Mouse (Mus musculus) limb, embryonic 15.5 days (tissue): ENCODE data around the gene Zfp740. TPM values are rescaled to one million over a fixed set of nuclear protein-coding genes. Genes with fewer than 3 reads are reported as not detected.

ENCODE experiments used
- ATAC-seq: fragments of 200-750 bp; cut with Nextera tagmentation; 2 replicates; pipeline ENCODE4 v1.8.0; 2017; ENCODE audit warnings: low read depth, moderate TSS enrichment; ENCODE audit not compliant: insufficient number of reproducible peaks, low FRiP score, low TSS enrichment
- H3K27ac ChIP-seq: fragments of 300-500 bp; sonication (generic); 2 replicates; pipeline ENCODE4 v1.5.1; 2015; ENCODE audit warnings: moderate library complexity, mild to moderate bottlenecking, inconsistent platforms
- H3K27me3 ChIP-seq: fragments of 300-500 bp; sonication (generic); 2 replicates; pipeline ENCODE4 v1.6.1; 2015; ENCODE audit warnings: inconsistent platforms
- H3K36me3 ChIP-seq: fragments of 300-500 bp; sonication (generic); 2 replicates; pipeline ENCODE4 v1.6.1; 2015; ENCODE audit warnings: inconsistent platforms
- H3K4me1 ChIP-seq: fragments of 300-500 bp; sonication (generic); 2 replicates; pipeline ENCODE4 v1.6.1; 2015; ENCODE audit warnings: inconsistent platforms
- H3K4me2 ChIP-seq: fragments of 300-500 bp; sonication (generic); 2 replicates; pipeline ENCODE4 v1.6.1; 2015; ENCODE audit warnings: mild to moderate bottlenecking, inconsistent platforms
- H3K4me3 ChIP-seq: fragments of 300-500 bp; sonication (generic); 2 replicates; pipeline ENCODE4 v1.5.1; 2015; ENCODE audit warnings: mild to moderate bottlenecking, inconsistent platforms
- H3K9ac ChIP-seq: fragments of 300-500 bp; sonication (generic); 2 replicates; pipeline ENCODE4 v1.6.1; 2015; ENCODE audit warnings: inconsistent platforms
- H3K9me3 ChIP-seq: fragments of 300-500 bp; sonication (generic); 2 replicates; pipeline ENCODE4 v1.6.1; 2016; ENCODE audit warnings: inconsistent platforms
- WGBS: fragments of 180-500 bp; shearing (Covaris S2); methylation state at CpG from one replicate; pipeline ENCODE4 v1.1.7; 2015; 5-methylcytosine and 5-hydroxymethylcytosine counted together
- polyA plus RNA-seq: library from polyadenylated mRNA; unstranded; fragments of >200 nt; fragmentation: Nextera tagmentation; extraction: Ambion mirVana; gene quantifications from 2 replicates; pipeline ENCODE4 v1.2.1, GENCODE M21; 2015

Zfp740 gene
- polyA plus RNA-seq, 1 experiment from 2014 or later = 59.9 TPM

DNA sequence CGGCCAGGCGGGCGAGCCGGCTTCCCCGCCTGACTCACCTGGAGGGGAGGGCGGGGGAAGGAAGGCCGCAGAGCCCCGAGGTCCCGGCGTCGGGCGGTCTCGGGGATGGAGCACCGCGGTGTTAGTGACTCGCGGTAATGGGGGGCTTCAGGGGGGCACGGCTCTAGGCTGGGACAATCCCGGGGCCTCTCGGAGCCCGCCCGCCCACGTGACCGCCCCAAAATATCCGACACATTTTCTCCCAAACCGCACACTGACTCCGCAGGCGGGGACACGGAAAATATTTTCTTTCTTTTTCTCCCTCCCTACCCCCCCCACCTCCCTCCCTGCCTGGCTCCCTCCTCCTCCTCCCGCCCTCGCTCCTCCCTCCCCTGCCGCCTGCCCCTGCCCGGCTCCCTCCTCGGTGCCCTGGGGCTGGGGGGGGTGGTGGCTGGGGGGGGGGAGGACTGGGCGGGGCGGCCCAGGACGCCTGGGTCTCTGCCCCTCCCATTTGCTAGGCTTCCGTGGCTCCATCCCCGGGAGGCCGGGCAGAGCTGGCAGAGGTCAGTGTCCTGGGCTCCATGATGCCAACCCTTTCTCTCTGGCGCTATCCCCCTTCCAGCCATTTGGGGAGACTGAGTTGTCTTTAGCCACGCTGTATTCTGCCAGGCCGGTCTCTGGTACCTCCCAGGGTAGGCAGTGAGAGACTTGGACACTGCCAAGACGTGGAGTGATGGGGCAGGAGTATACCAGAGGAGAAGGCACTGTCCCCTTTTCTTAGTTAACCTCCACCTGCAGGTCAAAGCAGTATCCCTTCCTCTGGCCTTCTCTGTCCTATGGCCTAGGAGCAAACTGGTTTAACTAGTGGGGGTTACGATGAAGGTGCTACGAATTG, 54.4 kb downstream of the Zfp740 start, which contains the start of gene Rarg:
Gene Rarg (minus strand): TSS at position 316 of the 874 bp plus-strand sequence.
- Histone ChIP-seq H3K36me3 (peaks cover 11% of the 10 kb centered on the region), H3K27me3 (no peaks in the 10 kb centered on the region), H3K4me2 (peak within 1 kb of the TSS; percentile 81), H3K27ac (peak within 1 kb of the TSS; percentile 98), H3K9ac (peak within 1 kb of the TSS; percentile 92), H3K4me1 (peaks cover 72% of the 10 kb centered on the region), H3K9me3 (no peaks in the 10 kb centered on the region), H3K4me3 (peak within 1 kb of the TSS; percentile 79)
- under 1% methylated on average over 39 of the region's 46 CpGs for WGBS
- peak; percentile 72 for ATAC-seq

DNA sequence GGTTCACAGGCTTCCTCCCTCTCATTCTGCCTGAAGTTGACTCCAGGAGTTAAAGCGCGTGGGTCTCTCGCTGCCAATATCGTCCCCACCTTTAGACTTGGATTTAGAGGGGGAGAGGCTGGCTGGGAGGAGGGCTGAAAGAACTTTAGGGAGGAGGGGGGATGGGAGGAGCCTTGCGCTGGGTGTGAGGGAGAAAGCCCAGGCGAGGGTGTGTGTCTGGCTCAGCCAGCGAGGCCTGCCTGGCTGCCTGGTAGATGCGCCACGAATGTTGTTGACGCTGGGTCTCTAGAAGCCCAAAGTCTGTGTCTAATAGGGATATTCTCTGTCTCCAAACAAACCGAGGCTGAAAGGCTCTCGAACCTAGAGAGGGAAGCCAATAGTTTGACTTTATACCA, 55.0 kb downstream of the Zfp740 start:
- peaks cover 8% of the 10 kb centered on the region; the same call in 1 of the 2 replicates for H3K36me3 ChIP-seq
- H3K27ac ChIP-seq = peak overlapping the region; percentile 98
- no peaks in the 10 kb centered on the region for H3K27me3 ChIP-seq
- peak overlapping the region; percentile 92; the same call in 1 of the 2 replicates for H3K9ac ChIP-seq
- H3K4me1 ChIP-seq = peaks cover 73% of the 10 kb centered on the region
- WGBS = 2% methylated on average over 12 of the region's 12 CpGs
- H3K9me3 ChIP-seq = no peaks in the 10 kb centered on the region
- H3K4me3 ChIP-seq = peak overlapping the region; percentile 79
- peak overlapping the region; percentile 81 for H3K4me2 ChIP-seq
- ATAC-seq = peak; percentile 56

DNA sequence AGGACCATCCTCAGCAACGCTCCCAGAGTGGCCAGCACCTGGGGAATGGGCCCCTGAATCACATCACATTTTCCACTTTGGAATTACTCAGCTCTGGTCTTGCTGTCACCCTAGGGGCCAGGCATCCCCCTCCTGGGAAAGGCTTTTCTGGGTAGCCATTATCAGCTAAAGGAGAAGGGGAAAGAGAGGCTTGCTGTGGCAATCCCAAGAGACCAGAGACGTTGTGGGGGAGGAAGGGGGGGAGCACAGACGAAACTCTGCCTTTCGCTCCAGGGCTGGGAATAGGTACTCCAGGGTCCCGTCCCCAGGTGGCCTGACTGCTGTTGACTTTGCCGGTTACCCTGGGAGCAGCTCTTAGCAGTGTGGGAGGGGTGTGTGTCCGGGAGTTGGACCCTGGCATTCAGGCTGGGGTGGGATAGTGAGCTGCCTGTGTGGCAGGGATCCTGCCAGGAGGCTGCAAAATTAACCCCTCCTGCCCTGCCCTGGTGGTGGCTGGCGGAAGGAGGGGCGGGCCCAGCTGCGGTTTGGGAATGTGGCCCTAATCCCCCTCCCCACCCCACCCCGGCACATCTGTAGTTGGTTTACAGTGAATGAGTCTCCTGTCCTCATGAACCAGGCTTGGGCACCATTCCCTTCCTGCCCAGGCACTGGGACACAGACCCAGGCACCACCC, 55.7 kb downstream of the Zfp740 start:
- no peaks in the 10 kb centered on the region for H3K9me3 ChIP-seq
- ATAC-seq = peak; percentile 53
- H3K27me3 ChIP-seq = no peaks in the 10 kb centered on the region
- peaks cover 4% of the 10 kb centered on the region; the same call in 1 of the 2 replicates for H3K36me3 ChIP-seq
- H3K9ac ChIP-seq = 0 out of 2 replicates have a peak overlapping the region, but pooled peaks have one; percentile 17
- H3K27ac ChIP-seq = peak overlapping the region; percentile 98
- 4% methylated on average over 11 of the region's 11 CpGs for WGBS
- peak overlapping the region; percentile 79 for H3K4me3 ChIP-seq
- peaks cover 72% of the 10 kb centered on the region for H3K4me1 ChIP-seq
- H3K4me2 ChIP-seq = peak overlapping the region; percentile 81

DNA sequence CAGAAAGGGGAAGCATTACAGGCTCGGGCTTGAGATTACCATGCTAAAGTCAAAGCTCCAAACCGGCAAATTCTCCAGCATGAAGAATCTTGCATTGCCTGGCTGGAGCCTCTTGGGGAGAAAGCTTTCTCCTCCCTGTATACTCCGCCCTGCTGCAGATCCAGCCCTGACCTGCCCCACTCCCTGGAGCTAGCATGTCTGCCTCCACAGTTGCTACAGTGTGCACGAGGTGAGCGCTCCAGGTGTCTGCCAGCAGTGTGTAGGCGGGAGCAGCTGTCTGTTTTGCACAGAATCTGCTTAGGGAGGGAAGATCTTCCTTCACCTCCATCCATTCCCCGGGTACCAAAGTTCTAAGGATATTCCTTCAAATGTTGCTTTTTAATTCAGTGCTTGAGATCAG, 59.5 kb downstream of the Zfp740 start:
- no peak overlapping the region for H3K9ac ChIP-seq
- no peak overlapping the region for H3K4me3 ChIP-seq
- no peaks in the 10 kb centered on the region for H3K36me3 ChIP-seq
- H3K9me3 ChIP-seq = no peaks in the 10 kb centered on the region
- ATAC-seq = no peak
- H3K27ac ChIP-seq = peak overlapping the region; percentile 84
- H3K4me1 ChIP-seq = peaks cover 48% of the 10 kb centered on the region
- H3K4me2 ChIP-seq = no peak overlapping the region
- WGBS = 42% methylated on average over 7 of the region's 7 CpGs
- no peaks in the 10 kb centered on the region for H3K27me3 ChIP-seq

DNA sequence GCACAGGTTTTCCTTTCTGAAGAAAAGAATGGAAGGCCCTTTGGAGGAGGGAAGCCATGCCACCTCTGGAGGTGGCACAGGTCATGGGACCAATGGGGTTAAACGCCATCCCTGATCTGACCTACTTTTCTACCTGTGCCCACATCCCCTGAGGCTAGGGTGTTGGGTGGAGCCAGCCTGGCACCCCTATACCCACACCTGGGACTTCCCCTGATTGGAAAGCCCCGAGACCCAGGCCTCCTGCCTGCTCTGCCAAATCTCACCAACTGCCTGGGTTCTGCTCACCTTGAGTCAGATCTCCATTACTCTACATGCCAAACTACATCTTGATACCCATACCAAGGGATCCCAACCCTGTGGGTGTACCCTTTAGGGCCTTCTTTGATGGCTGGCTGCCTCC, 60.0 kb downstream of the Zfp740 start:
- H3K4me2 ChIP-seq = no peak overlapping the region
- H3K9me3 ChIP-seq = no peaks in the 10 kb centered on the region
- no peaks in the 10 kb centered on the region for H3K36me3 ChIP-seq
- no peaks in the 10 kb centered on the region for H3K27me3 ChIP-seq
- WGBS = 68% methylated on average over 2 of the region's 2 CpGs
- no peak for ATAC-seq
- peaks cover 43% of the 10 kb centered on the region for H3K4me1 ChIP-seq
- H3K9ac ChIP-seq = no peak overlapping the region
- no peak overlapping the region for H3K4me3 ChIP-seq
- H3K27ac ChIP-seq = peak overlapping the region; percentile 84

Other genes starting within 250 kb of the Zfp740 start
- gene Krt78, start 249.0 kb upstream of the Zfp740 start, polyA plus RNA-seq = 13.3 and 15.6 TPM in 2 replicates
- gene Krt8, start 198.8 kb upstream of the Zfp740 start, polyA plus RNA-seq = 70.8 and 75.5 TPM in 2 replicates
- 39.0 and 44.4 TPM in 2 replicates for gene Krt18, start 175.1 kb upstream of the Zfp740 start, polyA plus RNA-seq
- gene Eif4b, start 129.5 kb upstream of the Zfp740 start, polyA plus RNA-seq = 103 and 111 TPM in 2 replicates
- gene Tns2, start 102.8 kb upstream of the Zfp740 start, polyA plus RNA-seq = 47.5 and 48.6 TPM in 2 replicates
- 33.4 and 35.4 TPM in 2 replicates for gene Spryd3, start 67.0 kb upstream of the Zfp740 start, polyA plus RNA-seq
- gene Igfbp6, start 58.9 kb upstream of the Zfp740 start, polyA plus RNA-seq = 17.5 and 24.6 TPM in 2 replicates
- 0.61 and 0.81 TPM in 2 replicates for gene Soat2, start 52.7 kb upstream of the Zfp740 start, polyA plus RNA-seq
- 80.3 and 81.8 TPM in 2 replicates for gene Csad, start 1.5 kb downstream of the Zfp740 start, polyA plus RNA-seq
- gene Itgb7, start 28.7 kb downstream of the Zfp740 start, polyA plus RNA-seq = 6.3 and 6.6 TPM in 2 replicates
- 120 and 128 TPM in 2 replicates for gene Rarg, start 54.3 kb downstream of the Zfp740 start, polyA plus RNA-seq
- 0.79 and 0.83 TPM in 2 replicates for gene Gm9918, start 67.3 kb downstream of the Zfp740 start, polyA plus RNA-seq
- gene Mfsd5, start 76.2 kb downstream of the Zfp740 start, polyA plus RNA-seq = 100.0 and 103 TPM in 2 replicates
- 17.7 and 19.5 TPM in 2 replicates for gene Espl1, start 93.0 kb downstream of the Zfp740 start, polyA plus RNA-seq
- 314 and 380 TPM in 2 replicates for gene Pfdn5, start 122.9 kb downstream of the Zfp740 start, polyA plus RNA-seq
- gene Myg1, start 128.5 kb downstream of the Zfp740 start, polyA plus RNA-seq = 81.8 and 86.3 TPM in 2 replicates
- 61.3 and 62.0 TPM in 2 replicates for gene Aaas, start 147.5 kb downstream of the Zfp740 start, polyA plus RNA-seq
- 12.6 and 18.1 TPM in 2 replicates for gene Sp7, start 163.9 kb downstream of the Zfp740 start, polyA plus RNA-seq
- gene Sp1, start 202.9 kb downstream of the Zfp740 start, polyA plus RNA-seq = 9.3 and 11.1 TPM in 2 replicates
- gene Amhr2, start 242.1 kb downstream of the Zfp740 start, polyA plus RNA-seq = 1.0 and 2.6 TPM in 2 replicates